Mouse (Mus musculus): ENCODE measurements around the gene Defb13. TPM values are rescaled to one million over a fixed set of nuclear protein-coding genes. Genes with fewer than 3 reads are reported as not detected.

Defb13 gene
- polyA plus RNA-seq, 1 experiment from 2014 or later: not detected

Other genes with a start within 250 kb of the Defb13 start
- not detected in 2 replicates for gene AY761184, start 243.1 kb upstream of the Defb13 start, polyA plus RNA-seq (2014; fragmentation: Nextera tagmentation; extraction: Ambion mirVana)
- gene Defa24, start 212.3 kb upstream of the Defb13 start, polyA plus RNA-seq (2014; fragmentation: Nextera tagmentation; extraction: Ambion mirVana): not detected in 2 replicates
- gene Defb50, start 123.2 kb upstream of the Defb13 start, polyA plus RNA-seq (2014; fragmentation: Nextera tagmentation; extraction: Ambion mirVana): not detected in 2 replicates
- gene Defb2, start 106.8 kb upstream of the Defb13 start, polyA plus RNA-seq (2014; fragmentation: Nextera tagmentation; extraction: Ambion mirVana): not detected in 2 replicates
- gene Defb10, start 87.9 kb upstream of the Defb13 start, polyA plus RNA-seq (2014; fragmentation: Nextera tagmentation; extraction: Ambion mirVana): not detected in 2 replicates
- not detected in 2 replicates for gene Defb9, start 61.3 kb upstream of the Defb13 start, polyA plus RNA-seq (2014; fragmentation: Nextera tagmentation; extraction: Ambion mirVana)
- gene Defb11, start 40.4 kb upstream of the Defb13 start, polyA plus RNA-seq (2014; fragmentation: Nextera tagmentation; extraction: Ambion mirVana): not detected in 2 replicates
- gene Defb15, start 14.1 kb upstream of the Defb13 start, polyA plus RNA-seq (2014; fragmentation: Nextera tagmentation; extraction: Ambion mirVana): not detected in 2 replicates
- gene Defb35, start 8.4 kb upstream of the Defb13 start, polyA plus RNA-seq (2014; fragmentation: Nextera tagmentation; extraction: Ambion mirVana): not detected in 2 replicates
- not detected in 2 replicates for gene Fam90a1a, start 12.0 kb downstream of the Defb13 start, polyA plus RNA-seq (2014; fragmentation: Nextera tagmentation; extraction: Ambion mirVana)
- gene Ccdc70, start 23.0 kb downstream of the Defb13 start, polyA plus RNA-seq (2014; fragmentation: Nextera tagmentation; extraction: Ambion mirVana): not detected in 2 replicates
- gene Atp7b, start 113.5 kb downstream of the Defb13 start, polyA plus RNA-seq (2014; fragmentation: Nextera tagmentation; extraction: Ambion mirVana): 1.8 and 2.0 TPM in 2 replicates
- 32.5 and 35.9 TPM in 2 replicates for gene Alg11, start 114.0 kb downstream of the Defb13 start, polyA plus RNA-seq (2014; fragmentation: Nextera tagmentation; extraction: Ambion mirVana)
- gene Nek5, start 178.3 kb downstream of the Defb13 start, polyA plus RNA-seq (2014; fragmentation: Nextera tagmentation; extraction: Ambion mirVana): 0.16 TPM in 1 of 2 replicates, not detected in the other
- gene Nek3, start 219.7 kb downstream of the Defb13 start, polyA plus RNA-seq (2014; fragmentation: Nextera tagmentation; extraction: Ambion mirVana): 8.6 and 8.9 TPM in 2 replicates
- 74.0 and 77.1 TPM in 2 replicates for gene Ckap2, start 239.1 kb downstream of the Defb13 start, polyA plus RNA-seq (2014; fragmentation: Nextera tagmentation; extraction: Ambion mirVana)
- 43.6 and 43.7 TPM in 2 replicates for gene Vps36, start 246.0 kb downstream of the Defb13 start, polyA plus RNA-seq (2014; fragmentation: Nextera tagmentation; extraction: Ambion mirVana)